Mouse (Mus musculus): ENCODE results near the gene Olfr1136. TPM values are rescaled to one million over a fixed set of nuclear protein-coding genes. Genes with fewer than 3 reads are reported as not detected.

The Olfr1136 gene
- total RNA-seq (2022), result not detected

- no peak for DNase-seq
These were observed at the start of gene Olfr1136 for GRCm38 (mm10) chr2:87693847-87694246. TSS of gene Olfr1136 (minus strand) at chr2:87693947.

- no peak for DNase-seq
These were observed 49.7 kb upstream of the Olfr1136 start, which contains the start of gene Olfr1140 for GRCm38 (mm10) chr2:87743452-87743851. TSS of gene Olfr1140 (plus strand) at chr2:87743752.

GRCm38 (mm10) chr2:87739878-87740277 lies 46.1 kb upstream of the Olfr1136 start, which contains the start of gene Olfr1138:
TSS of gene Olfr1138 (minus strand) at chr2:87739978.
- DNase-seq, result no peak

GRCm38 (mm10) chr2:87713079-87713478 lies 19.3 kb upstream of the Olfr1136 start, which contains the start of gene Olfr1137:
TSS of gene Olfr1137 (minus strand) at chr2:87713179.
- DNase-seq, result no peak

- DNase-seq, result no peak
These were observed 20.2 kb downstream of the Olfr1136 start, which contains the start of gene Olfr1135 for GRCm38 (mm10) chr2:87673564-87673963. TSS of gene Olfr1135 (minus strand) at chr2:87673664.

- DNase-seq, result no peak
These were observed 35.4 kb downstream of the Olfr1136 start, which contains the start of gene Olfr1134 for GRCm38 (mm10) chr2:87658360-87658759. TSS of gene Olfr1134 (minus strand) at chr2:87658460.

GRCm38 (mm10) chr2:87647274-87647673 lies 46.5 kb downstream of the Olfr1136 start, which contains the start of gene Olfr1133:
TSS of gene Olfr1133 (minus strand) at chr2:87647374.
- DNase-seq, result no peak

Other genes with a start within 250 kb of the Olfr1136 start
- gene Olfr1126, start 240.0 kb downstream of the Olfr1136 start, total RNA-seq (2022), result not detected
- gene Pramel7, start 196.9 kb downstream of the Olfr1136 start, total RNA-seq (2022), result not detected
- gene Pramel6, start 187.4 kb downstream of the Olfr1136 start, total RNA-seq (2022), result not detected
- gene Olfr153, start 162.2 kb downstream of the Olfr1136 start, total RNA-seq (2022), result not detected
- not detected for gene Olfr1128, start 148.4 kb downstream of the Olfr1136 start, total RNA-seq (2022)
- not detected for gene Olfr1129, start 120.0 kb downstream of the Olfr1136 start, total RNA-seq (2022)
- gene Olfr1130, start 87.7 kb downstream of the Olfr1136 start, total RNA-seq (2022), result not detected
- not detected for gene Olfr1131, start 66.8 kb downstream of the Olfr1136 start, total RNA-seq (2022)
- not detected for gene Olfr1132, start 56.4 kb downstream of the Olfr1136 start, total RNA-seq (2022)
- not detected for gene Olfr1133, start 46.6 kb downstream of the Olfr1136 start, total RNA-seq (2022)
- gene Olfr1134, start 35.5 kb downstream of the Olfr1136 start, total RNA-seq (2022), result not detected
- gene Olfr1135, start 20.3 kb downstream of the Olfr1136 start, total RNA-seq (2022), result not detected
- not detected for gene Olfr1137, start 19.2 kb upstream of the Olfr1136 start, total RNA-seq (2022)
- not detected for gene Olfr1138, start 46.0 kb upstream of the Olfr1136 start, total RNA-seq (2022)
- gene Olfr1140, start 49.8 kb upstream of the Olfr1136 start, total RNA-seq (2022), result not detected
- not detected for gene Olfr1141, start 60.0 kb upstream of the Olfr1136 start, total RNA-seq (2022)
- not detected for gene Olfr152, start 85.5 kb upstream of the Olfr1136 start, total RNA-seq (2022)
- gene Olfr1143, start 106.6 kb upstream of the Olfr1136 start, total RNA-seq (2022), result not detected
- not detected for gene Olfr1145, start 115.9 kb upstream of the Olfr1136 start, total RNA-seq (2022)
- gene Olfr1148, start 136.6 kb upstream of the Olfr1136 start, total RNA-seq (2022), result not detected
- gene Olfr1150-ps1, start 150.0 kb upstream of the Olfr1136 start, total RNA-seq (2022), result not detected
- gene Olfr1151, start 161.9 kb upstream of the Olfr1136 start, total RNA-seq (2022), result not detected
- not detected for gene Olfr1152, start 172.5 kb upstream of the Olfr1136 start, total RNA-seq (2022)
- gene Olfr1153, start 201.0 kb upstream of the Olfr1136 start, total RNA-seq (2022), result not detected
- gene Olfr1154, start 211.2 kb upstream of the Olfr1136 start, total RNA-seq (2022), result not detected

Data from adrenal gland, adult 8-10 months (tissue).